In the genomic region with DNA sequence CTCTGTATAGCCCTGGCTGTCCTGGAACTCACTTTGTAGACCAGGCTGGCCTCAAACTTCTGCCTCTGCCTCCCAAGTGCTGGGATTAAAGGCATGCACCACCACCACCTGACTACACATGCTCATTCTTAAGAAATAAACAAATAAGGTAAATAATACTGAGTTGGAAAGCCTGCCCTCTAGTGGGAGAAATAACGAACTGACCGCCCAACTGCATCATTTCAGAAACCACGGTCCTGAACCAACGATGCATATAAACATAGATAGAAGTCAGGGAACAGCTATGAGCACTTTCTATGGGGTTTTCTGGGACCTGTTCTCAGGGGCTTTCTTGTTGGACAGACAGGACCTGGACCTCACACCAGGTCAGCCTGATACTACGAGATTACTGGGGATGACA, we compare ENCODE assay signal across 9 mouse cellular contexts. TPM values are rescaled to one million over a fixed set of nuclear protein-coding genes. Genes with fewer than 3 reads are reported as not detected.
A peak's percentile ranks its signal among the peaks of the same experiment; 100 is the strongest.
DNase-seq lines count a peak whose midpoint lies in the region; ATAC-seq and TF ChIP-seq lines count a peak whose summit lies in the region.
"Had no signal": no experiment of that assay in that cellular context is flagged by ENCODE, and none has a peak within 500 bp of the region (broad histone marks: within the 10 kb centered on the region; RNA-seq: fewer than 3 reads in every experiment).

No protein-coding gene starts in this region.

- H3K27ac ChIP-seq in midbrain, postnatal 0 days (ENCODE audit: low read depth, low read length), result no peak overlapping the region
- H3K27ac ChIP-seq in midbrain, embryonic 15.5 days, result no peak overlapping the region
- H3K27ac ChIP-seq in hindbrain, postnatal 0 days, result no peak overlapping the region
- H3K27ac ChIP-seq: neural tube, embryonic 12.5 days had no signal

- TF ChIP-seq CTCF in midbrain, postnatal 0 days (IDR thresholded peaks at IDR 0.05), result peak; percentile 79
- TF ChIP-seq CTCF in hindbrain, postnatal 0 days (IDR thresholded peaks at IDR 0.05; ENCODE audit: low read depth), result peak; percentile 76

- H3K4me1 ChIP-seq in midbrain, postnatal 0 days (ENCODE audit: insufficient read depth, low read length), result no peaks in the 10 kb centered on the region
- H3K4me1 ChIP-seq in midbrain, embryonic 15.5 days, result peaks cover 3% of the 10 kb centered on the region; the same call in 1 of the 2 replicates
- no peaks in the 10 kb centered on the region for H3K4me1 ChIP-seq in hindbrain, postnatal 0 days (ENCODE audit: insufficient read depth, low read length)

- no peaks in the 10 kb centered on the region; the same call in 1 of the 2 replicates for H3K27me3 ChIP-seq in midbrain, postnatal 0 days (ENCODE audit: insufficient read depth, low read length)
- no peaks in the 10 kb centered on the region for H3K27me3 ChIP-seq in midbrain, embryonic 15.5 days (replicated peaks)
- no peaks in the 10 kb centered on the region for H3K27me3 ChIP-seq in hindbrain, postnatal 0 days (ENCODE audit: insufficient read depth, low read length)
- H3K27me3 ChIP-seq: neural tube, embryonic 12.5 days had no signal

- no peak overlapping the region for H3K9ac ChIP-seq in midbrain, postnatal 0 days (replicated peaks; ENCODE audit: low read length, poor library complexity, severe bottlenecking)
- H3K9ac ChIP-seq in midbrain, embryonic 15.5 days, result no peak overlapping the region
- H3K9ac ChIP-seq in hindbrain, postnatal 0 days (replicated peaks; ENCODE audit: low read length), result no peak overlapping the region
- H3K9ac ChIP-seq: neural tube, embryonic 12.5 days had no signal

- peak; percentile 32; the same call in 1 of the 2 replicates for ATAC-seq in midbrain, postnatal 0 days (ENCODE audit: low FRiP score)
- no peak for ATAC-seq in midbrain, embryonic 15.5 days (replicated peaks)
- peak; percentile 15; the same call in 1 of the 2 replicates for ATAC-seq in hindbrain, postnatal 0 days
- ATAC-seq in megakaryocyte progenitor cell, adult 5-6 weeks (replicated peaks; ENCODE audit: poor library complexity), result peak; percentile 74

- peak; percentile 39 to 45 for DNase-seq in frontal cortex, postnatal 36 days (ENCODE audit: low spot score in 2 of 2)
- no peak for DNase-seq in frontal cortex, postnatal 10 days (ENCODE audit: low spot score in 2 of 2)
- DNase-seq in midbrain, postnatal 0 days (ENCODE audit: low spot score), result peak; percentile 50
- peak; percentile 37 for DNase-seq in cerebellum, adult 11 months
- peak; percentile 73 for DNase-seq in hindbrain, postnatal 0 days (ENCODE audit: low spot score)
- DNase-seq in ovary, postnatal 14 days (ENCODE audit: low spot score), result no peak

- H3K4me2 ChIP-seq in midbrain, postnatal 0 days (ENCODE audit: low read depth, low read length, poor library complexity, severe bottlenecking), result no peak overlapping the region
- H3K4me2 ChIP-seq in midbrain, embryonic 15.5 days, result no peak overlapping the region
- H3K4me2 ChIP-seq in hindbrain, postnatal 0 days (ENCODE audit: low read depth, low read length), result no peak overlapping the region
- H3K4me2 ChIP-seq: neural tube, embryonic 12.5 days had no signal

- no peaks in the 10 kb centered on the region for H3K36me3 ChIP-seq in midbrain, postnatal 0 days (ENCODE audit: insufficient read depth, low read length)
- no peaks in the 10 kb centered on the region for H3K36me3 ChIP-seq in midbrain, embryonic 15.5 days (replicated peaks)
- H3K36me3 ChIP-seq in hindbrain, postnatal 0 days (ENCODE audit: insufficient read depth, low read length), result no peaks in the 10 kb centered on the region
- H3K36me3 ChIP-seq: neural tube, embryonic 12.5 days had no signal

- H3K9me3 ChIP-seq in midbrain, postnatal 0 days (ENCODE audit: low read length), result no peaks in the 10 kb centered on the region
- no peaks in the 10 kb centered on the region for H3K9me3 ChIP-seq in midbrain, embryonic 15.5 days
- no peaks in the 10 kb centered on the region for H3K9me3 ChIP-seq in hindbrain, postnatal 0 days (ENCODE audit: low read length)
- H3K9me3 ChIP-seq: neural tube, embryonic 12.5 days had no signal

- 28% methylated on average over 5 of the region's 5 CpGs for WGBS in midbrain, postnatal 0 days
- 25% methylated on average over 5 of the region's 5 CpGs for WGBS in midbrain, embryonic 15.5 days
- 21% methylated on average over 5 of the region's 5 CpGs for WGBS in hindbrain, postnatal 0 days

- no peak overlapping the region for H3K4me3 ChIP-seq in midbrain, postnatal 0 days (ENCODE audit: low read depth, low read length)
- H3K4me3 ChIP-seq in midbrain, embryonic 15.5 days, result no peak overlapping the region
- H3K4me3 ChIP-seq in hindbrain, postnatal 0 days (ENCODE audit: low read length), result no peak overlapping the region
- H3K4me3 ChIP-seq: neural tube, embryonic 12.5 days had no signal

RNA-seq across cellular contexts. Expression of a gene that starts 25.6 kb away (rescaled TPM):
- total RNA-seq in midbrain, postnatal 0 days (2014; rRNA removed), result 34.2 and 64.3 TPM in 2 replicates
- polyA plus RNA-seq in midbrain, postnatal 0 days (2015; fragmentation: Nextera tagmentation; extraction: Ambion mirVana), result 29.9 and 40.6 TPM in 2 replicates
- 21.4 and 33.6 TPM in 2 replicates for polyA plus RNA-seq in midbrain, embryonic 15.5 days (2015; fragmentation: Nextera tagmentation; extraction: Ambion mirVana)
- total RNA-seq in hindbrain, postnatal 0 days (2014; rRNA removed), result 68.6 and 74.4 TPM in 2 replicates
- 43.3 and 55.1 TPM in 2 replicates for polyA plus RNA-seq in hindbrain, postnatal 0 days (2015; fragmentation: Nextera tagmentation; extraction: Ambion mirVana)
- 183 and 199 TPM in 2 replicates for total RNA-seq in megakaryocyte progenitor cell, adult 5-6 weeks (2015)
- total RNA-seq in megakaryocyte progenitor cell, adult 5-6 weeks (2017), result 212 and 243 TPM in 2 replicates

Comparison
In these comparisons a context has a peak if more than half of its experiments do, and no peak if none do; other contexts are left out.
1. DNase-seq: peak in frontal cortex, postnatal 36 days (2 of 2), midbrain, postnatal 0 days (single experiment), cerebellum, adult 11 months (single experiment) and hindbrain, postnatal 0 days (single experiment); none in frontal cortex, postnatal 10 days (0 of 2) and ovary, postnatal 14 days (single experiment).